Mouse (Mus musculus): ENCODE data around the gene Hccs. TPM values are rescaled to one million over a fixed set of nuclear protein-coding genes. Genes with fewer than 3 reads are reported as not detected.
A peak's percentile ranks its signal among the peaks of the same experiment; 100 is the strongest.

Gene Hccs
- total RNA-seq, 1 experiment: 20.1 TPM

GRCm38 (mm10) chrX:169303945-169304344 is 16.2 kb downstream of the Hccs start:
- H3K9ac ChIP-seq (ENCODE audit: insufficient read depth, low read depth, low read length, poor library complexity, severe bottlenecking): no peak overlapping the region
- no peaks in the 10 kb centered on the region for H3K36me3 ChIP-seq (ENCODE audit: control insufficient read depth, insufficient read depth, low read length, poor library complexity, severe bottlenecking)
- no peaks in the 10 kb centered on the region; a peak in 1 of 4 replicates for H3K4me1 ChIP-seq (ENCODE audit: control insufficient read depth in 2 of 2, insufficient read depth in 2 of 2, low read length in 2 of 2, poor library complexity in 1 of 2)
- TF ChIP-seq ZNF384 (IDR thresholded peaks at IDR 0.05; ENCODE audit: low read depth, low read length) (no peak), MAFK (IDR thresholded peaks at IDR 0.05; ENCODE audit: insufficient read depth, low read depth, low read length) (no peak), HCFC1 (IDR thresholded peaks at IDR 0.05; ENCODE audit: borderline replicate concordance, insufficient read depth, low read length) (no peak), CHD2 (IDR thresholded peaks at IDR 0.05; ENCODE audit: low read depth, low read length) (no peak), ZC3H11A (IDR thresholded peaks at IDR 0.05; ENCODE audit: borderline replicate concordance, low read depth, low read length) (no peak)
- DNase-seq (ENCODE audit: low read depth, low spot score): no peak
- no peak overlapping the region for H3K27ac ChIP-seq (ENCODE audit: insufficient read depth, low read depth, low read length, poor library complexity, severe bottlenecking)
- in situ Hi-C loops (cut with MboI; ENCODE audit: low sequenced_read_pairs in 2 of 2, unreplicated experiment in 2 of 2): no loop called here
- H3K9me3 ChIP-seq (ENCODE audit: control insufficient read depth, insufficient read depth, low read depth, low read length): no peaks in the 10 kb centered on the region
- no peak overlapping the region for H3K4me3 ChIP-seq (ENCODE audit: insufficient read depth in 1 of 2, low read depth in 1 of 2, low read length in 2 of 2, poor library complexity in 1 of 2, severe bottlenecking in 1 of 2)

- in situ Hi-C loops (cut with MboI; ENCODE audit: low sequenced_read_pairs in 2 of 2, unreplicated experiment in 2 of 2): no loop called here
Observed at GRCm38 (mm10) chrX:169302271-169303045, 17.7 kb downstream of the Hccs start.

GRCm38 (mm10) chrX:169299579-169299978 is 20.6 kb downstream of the Hccs start:
- DNase-seq (ENCODE audit: low read depth, low spot score): no peak
- H3K9me3 ChIP-seq (ENCODE audit: control insufficient read depth, insufficient read depth, low read depth, low read length): no peaks in the 10 kb centered on the region
- TF ChIP-seq MAFK (IDR thresholded peaks at IDR 0.05; ENCODE audit: insufficient read depth, low read depth, low read length) (no peak), CHD2 (IDR thresholded peaks at IDR 0.05; ENCODE audit: low read depth, low read length) (no peak), ZNF384 (IDR thresholded peaks at IDR 0.05; ENCODE audit: low read depth, low read length) (no peak), ZC3H11A (IDR thresholded peaks at IDR 0.05; ENCODE audit: borderline replicate concordance, low read depth, low read length) (no peak), HCFC1 (IDR thresholded peaks at IDR 0.05; ENCODE audit: borderline replicate concordance, insufficient read depth, low read length) (no peak)
- in situ Hi-C loops (cut with MboI; ENCODE audit: low sequenced_read_pairs in 2 of 2, unreplicated experiment in 2 of 2): loop anchor here in 1 of 2 experiments (25.0 kb wide), 1 partner anchor 362 kb away; no protein-coding TSS in a partner anchor
- H3K4me3 ChIP-seq (ENCODE audit: insufficient read depth in 1 of 2, low read depth in 1 of 2, low read length in 2 of 2, poor library complexity in 1 of 2, severe bottlenecking in 1 of 2): no peak overlapping the region
- no peak overlapping the region for H3K27ac ChIP-seq (ENCODE audit: insufficient read depth, low read depth, low read length, poor library complexity, severe bottlenecking)
- H3K4me1 ChIP-seq (ENCODE audit: control insufficient read depth in 2 of 2, insufficient read depth in 2 of 2, low read length in 2 of 2, poor library complexity in 1 of 2): no peaks in the 10 kb centered on the region; a peak in 1 of 4 replicates
- H3K36me3 ChIP-seq (ENCODE audit: control insufficient read depth, insufficient read depth, low read length, poor library complexity, severe bottlenecking): no peaks in the 10 kb centered on the region
- no peak overlapping the region for H3K9ac ChIP-seq (ENCODE audit: insufficient read depth, low read depth, low read length, poor library complexity, severe bottlenecking)

More at GRCm38 (mm10) chrX:169302271-169303045, 17.7 kb downstream of the Hccs start:
- Histone ChIP-seq H3K27ac (ENCODE audit: insufficient read depth, low read depth, low read length, poor library complexity, severe bottlenecking) (no peak overlapping the region), H3K36me3 (ENCODE audit: control insufficient read depth, insufficient read depth, low read length, poor library complexity, severe bottlenecking) (no peaks in the 10 kb centered on the region), H3K9ac (ENCODE audit: insufficient read depth, low read depth, low read length, poor library complexity, severe bottlenecking) (no peak overlapping the region), H3K4me1 (ENCODE audit: control insufficient read depth in 2 of 2, insufficient read depth in 2 of 2, low read length in 2 of 2, poor library complexity in 1 of 2) (no peaks in the 10 kb centered on the region; a peak in 1 of 4 replicates), H3K4me3 (ENCODE audit: insufficient read depth in 1 of 2, low read depth in 1 of 2, low read length in 2 of 2, poor library complexity in 1 of 2, severe bottlenecking in 1 of 2) (peak overlapping the region; percentile 7 to 9; a peak in 1 of 4 replicates), H3K9me3 (ENCODE audit: control insufficient read depth, insufficient read depth, low read depth, low read length) (no peaks in the 10 kb centered on the region)
- TF ChIP-seq CHD2 (IDR thresholded peaks at IDR 0.05; ENCODE audit: low read depth, low read length) (no peak), HCFC1 (IDR thresholded peaks at IDR 0.05; ENCODE audit: borderline replicate concordance, insufficient read depth, low read length) (no peak), ZC3H11A (IDR thresholded peaks at IDR 0.05; ENCODE audit: borderline replicate concordance, low read depth, low read length) (no peak), ZNF384 (IDR thresholded peaks at IDR 0.05; ENCODE audit: low read depth, low read length) (no peak), MAFK (IDR thresholded peaks at IDR 0.05; ENCODE audit: insufficient read depth, low read depth, low read length) (no peak)
- no peak for DNase-seq (ENCODE audit: low read depth, low spot score)

GRCm38 (mm10) chrX:169263433-169264172 is 56.6 kb downstream of the Hccs start:
- in situ Hi-C loops (cut with MboI; ENCODE audit: low sequenced_read_pairs in 2 of 2, unreplicated experiment in 2 of 2): no loop called here
- H3K9me3 ChIP-seq (ENCODE audit: control insufficient read depth, insufficient read depth, low read depth, low read length): no peaks in the 10 kb centered on the region

More at GRCm38 (mm10) chrX:169263433-169264172, 56.6 kb downstream of the Hccs start:
- no peak overlapping the region for H3K27ac ChIP-seq (ENCODE audit: insufficient read depth, low read depth, low read length, poor library complexity, severe bottlenecking)
- no peak for TF ChIP-seq ZC3H11A (IDR thresholded peaks at IDR 0.05; ENCODE audit: borderline replicate concordance, low read depth, low read length)
- TF ChIP-seq CHD2 (IDR thresholded peaks at IDR 0.05; ENCODE audit: low read depth, low read length): no peak
- TF ChIP-seq ZNF384 (IDR thresholded peaks at IDR 0.05; ENCODE audit: low read depth, low read length): no peak
- no peak for TF ChIP-seq MAFK (IDR thresholded peaks at IDR 0.05; ENCODE audit: insufficient read depth, low read depth, low read length)
- TF ChIP-seq HCFC1 (IDR thresholded peaks at IDR 0.05; ENCODE audit: borderline replicate concordance, insufficient read depth, low read length): no peak
- no peak overlapping the region for H3K4me3 ChIP-seq (ENCODE audit: insufficient read depth in 1 of 2, low read depth in 1 of 2, low read length in 2 of 2, poor library complexity in 1 of 2, severe bottlenecking in 1 of 2)
- DNase-seq (ENCODE audit: low read depth, low spot score): no peak
- H3K9ac ChIP-seq (ENCODE audit: insufficient read depth, low read depth, low read length, poor library complexity, severe bottlenecking): no peak overlapping the region
- no peaks in the 10 kb centered on the region for H3K4me1 ChIP-seq (ENCODE audit: control insufficient read depth in 2 of 2, insufficient read depth in 2 of 2, low read length in 2 of 2, poor library complexity in 1 of 2)
- H3K36me3 ChIP-seq (ENCODE audit: control insufficient read depth, insufficient read depth, low read length, poor library complexity, severe bottlenecking): no peaks in the 10 kb centered on the region
